Mouse (Mus musculus) limb, embryonic 13.5 days (tissue): ENCODE results near the gene Arl6ip5. TPM values are rescaled to one million over a fixed set of nuclear protein-coding genes. Genes with fewer than 3 reads are reported as not detected.
A peak's percentile ranks its signal among the peaks of the same experiment; 100 is the strongest.

Experiments
- ATAC-seq: fragments of 200-750 bp; cut with Nextera tagmentation; 2 replicates; pipeline ENCODE4 v1.8.0; 2017; ENCODE audit warnings: low read depth, moderate number of reproducible peaks, moderate TSS enrichment; ENCODE audit not compliant: low FRiP score
- H3K27ac ChIP-seq: fragments of 300-500 bp; sonication (generic); 2 replicates; pipeline ENCODE4 v1.5.1; 2015; ENCODE audit warnings: inconsistent platforms, mild to moderate bottlenecking, moderate library complexity
- H3K27me3 ChIP-seq: fragments of 300-500 bp; sonication (generic); 2 replicates; pipeline ENCODE4 v1.6.1; 2015; ENCODE audit warnings: mild to moderate bottlenecking, inconsistent platforms
- H3K36me3 ChIP-seq: fragments of 300-500 bp; sonication (generic); 2 replicates; pipeline ENCODE4 v1.6.1; 2015; ENCODE audit warnings: inconsistent platforms, mild to moderate bottlenecking, moderate library complexity
- H3K4me1 ChIP-seq: fragments of 300-500 bp; sonication (generic); 2 replicates; pipeline ENCODE4 v1.6.1; 2015; ENCODE audit warnings: inconsistent platforms
- H3K4me2 ChIP-seq: fragments of 300-500 bp; sonication (generic); replicated peaks from 2 replicates; pipeline ENCODE4 v1.6.1; 2015; ENCODE audit warnings: inconsistent platforms, mild to moderate bottlenecking, moderate library complexity
- H3K4me3 ChIP-seq: fragments of 300-500 bp; sonication (generic); 2 replicates; pipeline ENCODE4 v1.5.1; 2015; ENCODE audit warnings: moderate library complexity, mild to moderate bottlenecking, inconsistent platforms
- H3K9ac ChIP-seq: fragments of 300-500 bp; sonication (generic); 2 replicates; pipeline ENCODE4 v1.6.1; 2015; ENCODE audit warnings: mild to moderate bottlenecking, inconsistent platforms
- H3K9me3 ChIP-seq: fragments of 300-500 bp; sonication (generic); 2 replicates; pipeline ENCODE4 v1.6.1; 2016; ENCODE audit warnings: inconsistent platforms
- WGBS: fragments of 180-500 bp; shearing (Covaris S2); methylation state at CpG from one replicate; pipeline ENCODE4 v1.1.7; 2015; 5-methylcytosine and 5-hydroxymethylcytosine counted together
- polyA plus RNA-seq: library from polyadenylated mRNA; unstranded; fragments of >200 nt; fragmentation: Nextera tagmentation; extraction: Ambion mirVana; gene quantifications from 2 replicates; pipeline ENCODE4 v1.2.1, GENCODE M21; 2015

Gene Arl6ip5
- polyA plus RNA-seq, 1 experiment from 2014 or later = 71.4 TPM

DNA sequence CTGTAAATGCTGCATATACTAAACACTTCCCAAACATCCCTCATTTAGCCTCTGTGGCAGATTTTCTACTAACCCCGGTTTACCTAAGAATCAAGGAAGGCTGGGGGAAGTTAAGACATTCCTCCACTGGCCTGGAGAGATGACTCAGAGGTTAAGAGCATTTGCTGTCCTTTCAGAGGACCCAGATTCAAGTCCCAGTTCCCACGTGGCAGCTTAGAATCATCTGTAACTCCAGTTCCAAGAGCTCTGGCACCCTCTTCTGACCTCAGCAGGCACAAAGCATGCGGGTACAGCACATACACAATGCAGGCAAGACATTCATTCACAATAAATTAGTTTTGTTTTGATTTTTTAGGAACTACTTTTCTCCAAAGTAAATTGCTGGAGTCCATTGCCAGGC lies 1.3 kb upstream of the Arl6ip5 start:
- H3K4me3 ChIP-seq = no peak overlapping the region
- peaks cover 8% of the 10 kb centered on the region; the same call in 1 of the 2 replicates for H3K27me3 ChIP-seq
- H3K9ac ChIP-seq = no peak overlapping the region
- ATAC-seq = no peak
- no peak overlapping the region for H3K27ac ChIP-seq
- H3K36me3 ChIP-seq = no peaks in the 10 kb centered on the region
- H3K9me3 ChIP-seq = no peaks in the 10 kb centered on the region
- peaks cover 20% of the 10 kb centered on the region for H3K4me1 ChIP-seq
- H3K4me2 ChIP-seq = no peak overlapping the region
- WGBS = 51% methylated on average over 3 of the region's 3 CpGs

DNA sequence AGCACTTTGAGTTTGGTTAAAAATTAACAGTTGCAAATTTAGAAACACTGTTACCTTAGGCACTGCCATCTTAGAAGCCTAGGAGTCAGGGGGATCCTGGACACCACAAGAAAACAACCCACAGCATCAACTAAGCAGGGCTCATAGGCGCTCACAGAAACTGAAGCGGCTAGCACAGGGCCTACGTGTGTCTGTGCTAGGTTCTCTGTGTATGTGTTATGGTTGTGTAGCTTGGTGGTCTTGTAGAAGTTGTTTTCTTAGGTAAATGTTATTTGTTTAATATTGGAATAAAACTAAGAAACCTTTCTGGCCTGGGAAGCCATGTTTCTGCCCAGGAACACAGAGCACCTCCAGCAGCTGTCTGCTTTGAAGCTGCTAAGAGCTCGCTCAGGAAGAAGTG lies 738 bp upstream of the Arl6ip5 start:
- Histone ChIP-seq H3K4me1 (peaks cover 15% of the 10 kb centered on the region), H3K4me3 (no peak overlapping the region), H3K4me2 (no peak overlapping the region), H3K36me3 (no peaks in the 10 kb centered on the region; the same call in 1 of the 2 replicates), H3K27ac (no peak overlapping the region), H3K9me3 (no peaks in the 10 kb centered on the region), H3K27me3 (peaks cover 8% of the 10 kb centered on the region; the same call in 1 of the 2 replicates), H3K9ac (no peak overlapping the region)
- 89% methylated on average over 4 of the region's 4 CpGs for WGBS
- ATAC-seq = no peak

DNA sequence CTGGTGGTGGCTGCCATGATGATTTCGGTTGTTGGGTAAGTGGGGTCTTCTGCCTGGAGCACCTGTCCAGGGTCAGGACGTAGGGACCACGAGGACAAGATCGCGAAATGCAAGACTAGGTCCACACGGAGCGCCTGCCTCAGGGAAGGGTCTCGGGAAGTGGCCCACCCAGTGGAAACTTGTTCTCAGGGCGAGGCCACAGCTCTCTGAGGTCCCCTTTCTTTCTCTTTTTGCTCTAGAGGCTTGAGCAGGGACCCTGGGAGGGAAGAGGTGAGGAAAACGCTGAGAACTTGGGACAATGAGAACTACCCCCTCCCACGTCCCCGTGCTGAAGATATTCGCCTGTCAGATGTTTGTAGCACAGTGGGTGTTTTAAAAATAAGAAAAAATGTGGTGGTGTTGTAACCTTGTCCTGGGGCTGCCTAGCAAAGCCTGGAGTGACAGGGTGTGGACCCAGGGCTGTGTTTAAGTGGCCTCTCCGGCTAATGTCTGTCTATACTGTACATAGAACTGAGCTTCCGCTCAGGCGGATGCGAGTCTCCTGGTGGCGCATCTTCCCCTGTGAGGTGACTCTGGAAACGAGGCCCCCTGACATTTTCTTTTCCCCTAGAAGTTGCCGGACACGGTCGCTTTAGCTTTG lies 593 bp downstream of the Arl6ip5 start:
- no peaks in the 10 kb centered on the region for H3K9me3 ChIP-seq
- 1% methylated on average over 22 of the region's 22 CpGs for WGBS
- peak; percentile 57 for ATAC-seq

DNA sequence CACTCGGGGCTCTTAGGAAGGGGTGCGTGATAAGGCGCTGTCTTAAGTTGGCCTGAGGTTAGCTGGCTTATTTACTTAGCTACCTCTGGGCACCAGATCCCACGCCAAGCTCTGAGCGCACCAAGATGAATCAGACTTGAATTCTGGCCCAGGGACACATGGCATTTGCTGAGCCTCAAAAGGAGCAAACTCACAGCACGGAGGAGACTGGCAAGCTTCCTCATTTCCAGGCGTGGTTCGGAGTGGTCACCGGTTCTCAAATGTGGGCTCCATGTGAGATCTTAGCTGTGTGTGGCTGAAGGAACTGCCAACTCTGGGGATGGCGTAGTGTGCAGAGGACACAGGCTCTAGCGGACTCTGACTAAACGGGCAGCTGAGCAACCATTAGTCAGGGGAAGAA lies 1.5 kb downstream of the Arl6ip5 start:
- Histone ChIP-seq H3K9me3 (no peaks in the 10 kb centered on the region), H3K9ac (no peak overlapping the region), H3K27ac (no peak overlapping the region), H3K4me3 (peak overlapping the region; percentile 57), H3K36me3 (peaks cover 7% of the 10 kb centered on the region; the same call in 1 of the 2 replicates), H3K4me2 (peak overlapping the region; percentile 76), H3K4me1 (peaks cover 15% of the 10 kb centered on the region), H3K27me3 (peaks cover 8% of the 10 kb centered on the region; the same call in 1 of the 2 replicates)
- WGBS = 70% methylated on average over 12 of the region's 12 CpGs
- no peak for ATAC-seq

More for the DNA sequence above, 593 bp downstream of the Arl6ip5 start:
- H3K27ac ChIP-seq = no peak overlapping the region
- peaks cover 15% of the 10 kb centered on the region for H3K4me1 ChIP-seq
- H3K36me3 ChIP-seq = peaks cover 7% of the 10 kb centered on the region; the same call in 1 of the 2 replicates
- peak overlapping the region; percentile 76 for H3K4me2 ChIP-seq
- H3K27me3 ChIP-seq = peaks cover 8% of the 10 kb centered on the region; the same call in 1 of the 2 replicates
- peak overlapping the region; percentile 72 for H3K9ac ChIP-seq
- H3K4me3 ChIP-seq = peak overlapping the region; percentile 57

DNA sequence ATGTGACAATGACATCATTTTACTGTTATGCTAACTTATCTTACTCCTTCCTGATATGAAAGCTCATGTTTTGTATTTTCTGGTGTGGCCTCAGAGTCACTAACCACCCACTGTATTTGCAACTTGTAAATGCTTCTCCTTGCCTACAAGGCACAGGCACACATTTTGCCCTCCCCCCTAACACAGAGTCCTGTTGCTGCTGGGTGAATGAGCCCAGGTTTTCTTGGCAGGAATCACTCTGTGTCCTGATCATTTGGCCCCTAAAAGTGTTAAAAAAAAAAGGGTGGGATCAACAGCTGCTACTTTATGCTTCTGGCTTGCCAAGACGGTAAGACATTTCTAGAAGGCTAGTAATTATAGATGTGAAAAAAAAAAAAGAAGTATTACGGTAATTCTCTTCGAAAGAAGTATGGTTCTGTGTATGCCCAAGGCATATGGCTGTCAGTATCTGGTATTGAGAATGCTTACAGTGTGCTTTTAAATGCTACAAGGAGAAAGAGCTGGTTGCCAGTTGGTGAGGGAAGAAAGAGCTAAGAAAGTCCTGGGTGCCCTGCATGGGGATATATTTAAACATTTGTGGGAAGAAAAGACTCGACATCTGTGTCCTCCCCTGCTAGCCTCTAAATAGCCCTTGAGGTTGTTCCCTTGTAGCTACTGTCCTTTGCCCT lies 5.8 kb downstream of the Arl6ip5 start:
- 62% methylated on average over 4 of the region's 4 CpGs for WGBS
- Histone ChIP-seq H3K27me3 (peaks cover 8% of the 10 kb centered on the region; the same call in 1 of the 2 replicates), H3K4me3 (no peak overlapping the region), H3K9ac (no peak overlapping the region), H3K36me3 (peaks cover 7% of the 10 kb centered on the region; the same call in 1 of the 2 replicates), H3K27ac (no peak overlapping the region), H3K4me2 (no peak overlapping the region), H3K9me3 (no peaks in the 10 kb centered on the region), H3K4me1 (peaks cover 10% of the 10 kb centered on the region)
- ATAC-seq = no peak

DNA sequence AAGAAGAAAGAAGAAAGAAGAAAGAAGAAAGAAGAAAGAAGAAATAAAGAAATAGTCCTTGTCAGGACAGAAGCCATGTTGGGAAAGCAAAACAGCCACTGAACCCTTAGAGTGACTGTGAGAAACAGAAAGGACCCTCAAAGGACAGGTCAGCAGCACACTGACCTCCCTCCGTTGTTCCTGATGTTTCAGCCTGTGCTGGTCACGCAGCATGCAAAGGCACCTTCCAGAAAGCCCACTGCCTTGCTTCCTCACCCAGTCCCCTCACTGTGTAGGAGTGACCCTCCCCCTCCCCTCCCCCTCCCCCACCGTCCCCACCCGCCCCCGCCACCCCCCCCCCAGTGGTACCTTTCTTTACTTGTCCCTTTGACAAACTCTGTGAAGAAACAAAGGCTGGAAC lies 10.2 kb downstream of the Arl6ip5 start:
- Histone ChIP-seq H3K4me3 (no peak overlapping the region), H3K27ac (no peak overlapping the region), H3K36me3 (no peaks in the 10 kb centered on the region), H3K9ac (no peak overlapping the region), H3K27me3 (peaks cover under 1% of the 10 kb centered on the region; the same call in 1 of the 2 replicates), H3K9me3 (no peaks in the 10 kb centered on the region), H3K4me2 (no peak overlapping the region), H3K4me1 (peaks cover 22% of the 10 kb centered on the region)
- WGBS = 73% methylated on average over 3 of the region's 5 CpGs
- ATAC-seq = no peak

DNA sequence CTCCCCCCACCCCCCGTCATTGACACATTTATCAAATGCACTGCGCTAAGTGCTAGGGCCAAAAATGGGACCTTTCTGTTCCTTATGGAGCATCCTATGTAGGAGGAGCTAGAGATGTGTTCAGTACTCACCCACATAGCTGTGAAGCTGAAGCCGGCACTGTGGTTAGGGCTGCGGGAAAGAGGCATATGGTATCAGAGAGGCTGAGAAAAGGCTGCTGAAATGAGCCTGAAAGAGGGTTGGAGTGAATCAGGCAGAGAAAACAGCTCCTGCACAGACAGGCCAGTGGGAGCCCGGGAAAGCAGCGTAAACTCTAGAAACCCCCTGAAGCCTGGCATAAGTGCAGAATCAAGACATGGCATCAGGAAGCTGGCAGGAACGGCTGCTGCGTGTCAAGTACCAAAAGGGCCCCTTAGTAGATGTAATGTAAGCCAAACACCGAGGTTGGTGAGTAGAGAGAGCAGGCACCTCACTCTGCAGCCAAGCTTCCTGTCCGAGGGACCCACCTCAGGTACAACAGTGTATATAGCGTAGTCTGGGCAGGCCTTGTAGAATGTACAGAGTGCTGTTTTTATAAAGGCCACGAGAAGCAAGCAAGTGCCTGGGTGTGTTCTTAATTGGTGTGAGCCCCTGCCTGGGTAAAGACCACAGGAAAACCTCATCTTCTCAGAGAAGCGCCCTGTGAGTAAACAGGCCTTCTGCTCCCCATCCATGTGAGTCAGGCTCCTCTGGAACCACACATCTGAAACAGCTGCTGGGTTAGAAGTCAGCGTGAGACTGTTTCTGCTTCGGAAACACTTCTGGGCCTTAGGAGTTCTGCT lies 10.9 kb downstream of the Arl6ip5 start:
- Histone ChIP-seq H3K4me3 (no peak overlapping the region), H3K36me3 (no peaks in the 10 kb centered on the region), H3K4me1 (peaks cover 22% of the 10 kb centered on the region), H3K27ac (peak overlapping the region; percentile 34; the same call in 1 of the 2 replicates), H3K9me3 (no peaks in the 10 kb centered on the region), H3K9ac (no peak overlapping the region), H3K27me3 (peaks cover 7% of the 10 kb centered on the region; the same call in 1 of the 2 replicates), H3K4me2 (no peak overlapping the region)
- ATAC-seq = no peak
- whole genome bisulfite sequencing = 64% methylated on average over 15 of the region's 15 CpGs

DNA sequence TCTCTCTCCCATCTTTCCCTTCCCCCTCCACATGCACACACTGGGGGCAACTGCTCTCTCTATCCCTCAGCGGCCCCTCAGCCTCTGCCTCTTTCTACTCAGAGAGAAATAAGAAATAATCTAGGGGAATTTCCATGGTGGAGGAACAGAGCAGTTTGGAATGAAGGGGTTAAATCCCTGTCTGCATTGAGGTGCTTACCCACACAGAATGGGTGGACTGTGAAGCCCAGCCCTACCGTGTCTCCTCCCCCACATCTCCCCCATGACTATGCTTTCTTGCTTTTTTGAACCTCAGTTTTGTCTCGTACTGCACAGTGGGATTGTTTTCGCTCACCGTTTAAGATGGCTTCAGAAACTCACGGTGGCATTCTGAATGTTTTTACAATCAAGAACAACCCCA lies 11.8 kb downstream of the Arl6ip5 start:
- H3K9ac ChIP-seq = no peak overlapping the region
- WGBS = 53% methylated on average over 6 of the region's 6 CpGs

DNA sequence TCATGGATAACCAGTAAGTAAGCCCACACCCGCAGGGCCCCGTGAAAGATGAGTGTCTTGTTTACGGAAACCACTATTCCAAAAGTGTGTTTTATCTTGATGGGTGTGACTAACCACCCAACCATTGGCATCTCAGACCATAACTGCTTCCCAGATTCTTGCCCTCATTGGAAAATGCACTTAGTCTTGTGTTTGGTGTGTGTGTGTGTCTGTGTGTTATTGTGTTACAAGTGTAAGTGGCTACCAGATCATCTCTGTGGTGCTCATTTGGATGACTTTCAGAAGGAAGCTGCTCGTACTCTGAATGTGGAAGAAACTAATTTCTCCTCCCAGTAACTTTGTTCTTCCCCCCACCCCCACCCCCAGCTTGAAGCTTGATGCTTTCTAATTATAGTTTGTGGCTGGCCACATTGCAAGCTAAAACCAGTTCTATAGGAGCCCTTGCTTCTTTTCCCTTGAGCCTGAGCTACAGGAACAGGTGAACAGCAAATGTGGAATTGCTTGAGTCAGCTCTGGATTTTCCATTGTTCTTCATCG lies 12.5 kb downstream of the Arl6ip5 start:
- H3K27ac ChIP-seq = peak overlapping the region; percentile 28; the same call in 1 of the 2 replicates
- H3K27me3 ChIP-seq = peaks cover 18% of the 10 kb centered on the region
- peak; percentile 72 for ATAC-seq
- 0 out of 2 replicates have a peak, but pooled peaks cover 4% of the 10 kb centered on the region for H3K9me3 ChIP-seq
- 62% methylated on average over 5 of the region's 5 CpGs for WGBS
- no peak overlapping the region for H3K9ac ChIP-seq
- H3K36me3 ChIP-seq = peaks cover 3% of the 10 kb centered on the region; the same call in 1 of the 2 replicates
- H3K4me1 ChIP-seq = peaks cover 22% of the 10 kb centered on the region
- H3K4me3 ChIP-seq = no peak overlapping the region
- H3K4me2 ChIP-seq = no peak overlapping the region

More for the DNA sequence above, 11.8 kb downstream of the Arl6ip5 start:
- Histone ChIP-seq H3K4me3 (no peak overlapping the region), H3K36me3 (peaks cover 3% of the 10 kb centered on the region; the same call in 1 of the 2 replicates), H3K9me3 (no peaks in the 10 kb centered on the region), H3K27me3 (peaks cover 15% of the 10 kb centered on the region), H3K4me2 (no peak overlapping the region), H3K4me1 (peaks cover 22% of the 10 kb centered on the region), H3K27ac (peak overlapping the region; percentile 34; the same call in 1 of the 2 replicates)
- ATAC-seq = no peak

DNA sequence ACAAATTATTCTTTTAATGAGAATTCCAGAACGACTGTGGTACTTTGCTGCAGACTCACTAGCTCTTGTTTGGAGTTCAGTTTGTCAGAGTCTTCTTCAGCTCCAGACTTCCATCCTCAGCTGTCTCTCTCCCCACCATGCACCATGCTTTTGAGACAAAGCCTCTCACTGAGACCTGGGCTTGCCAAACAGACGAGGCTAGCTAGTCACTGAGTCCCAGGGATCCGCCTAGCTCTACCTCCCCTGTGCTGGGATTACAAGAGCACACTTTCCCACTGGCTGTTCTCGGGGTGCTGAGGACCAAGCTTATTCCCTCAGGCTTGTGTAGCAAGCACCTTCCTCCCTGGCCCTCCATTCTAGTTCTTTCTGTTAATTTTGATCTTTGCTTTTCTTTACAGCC lies 13.1 kb downstream of the Arl6ip5 start:
- no peak overlapping the region for H3K9ac ChIP-seq
- peaks cover 3% of the 10 kb centered on the region; the same call in 1 of the 2 replicates for H3K36me3 ChIP-seq
- ATAC-seq = no peak
- H3K4me1 ChIP-seq = peaks cover 22% of the 10 kb centered on the region
- H3K9me3 ChIP-seq = 0 out of 2 replicates have a peak, but pooled peaks cover 4% of the 10 kb centered on the region
- H3K27ac ChIP-seq = no peak overlapping the region
- peaks cover 23% of the 10 kb centered on the region for H3K27me3 ChIP-seq
- WGBS = 64% methylated on average over 4 of the region's 4 CpGs
- no peak overlapping the region for H3K4me3 ChIP-seq
- H3K4me2 ChIP-seq = no peak overlapping the region

DNA sequence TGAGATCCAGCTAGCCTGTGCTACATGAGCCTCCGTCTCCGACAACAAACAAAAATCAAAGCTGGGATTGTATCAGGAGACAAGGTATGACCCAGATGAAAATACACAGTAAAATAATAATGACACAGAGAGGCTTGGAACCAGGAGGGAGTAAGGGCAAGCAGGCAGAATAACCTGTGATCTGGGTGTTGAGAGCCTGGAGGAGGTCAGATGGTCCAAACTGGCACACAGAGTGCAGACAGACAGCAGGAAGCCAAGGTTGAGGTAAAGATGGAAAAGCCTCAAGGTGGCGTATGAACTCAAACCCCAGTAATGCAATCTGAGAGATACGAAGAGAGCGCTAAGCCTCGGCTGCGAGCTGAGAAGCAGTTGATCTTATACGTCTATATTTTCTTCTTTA lies 14.0 kb downstream of the Arl6ip5 start:
- 0 out of 2 replicates have a peak, but pooled peaks cover 4% of the 10 kb centered on the region for H3K9me3 ChIP-seq
- ATAC-seq = no peak
- no peak overlapping the region for H3K4me3 ChIP-seq
- H3K27ac ChIP-seq = no peak overlapping the region
- H3K27me3 ChIP-seq = peaks cover 29% of the 10 kb centered on the region
- H3K4me1 ChIP-seq = peaks cover 22% of the 10 kb centered on the region
- no peak overlapping the region for H3K4me2 ChIP-seq
- H3K36me3 ChIP-seq = peaks cover 6% of the 10 kb centered on the region; the same call in 1 of the 2 replicates
- no peak overlapping the region for H3K9ac ChIP-seq
- 92% methylated on average over 8 of the region's 8 CpGs for WGBS
